Comparison of ENCODE assay signal across 16 mouse cellular contexts in the genomic region with DNA sequence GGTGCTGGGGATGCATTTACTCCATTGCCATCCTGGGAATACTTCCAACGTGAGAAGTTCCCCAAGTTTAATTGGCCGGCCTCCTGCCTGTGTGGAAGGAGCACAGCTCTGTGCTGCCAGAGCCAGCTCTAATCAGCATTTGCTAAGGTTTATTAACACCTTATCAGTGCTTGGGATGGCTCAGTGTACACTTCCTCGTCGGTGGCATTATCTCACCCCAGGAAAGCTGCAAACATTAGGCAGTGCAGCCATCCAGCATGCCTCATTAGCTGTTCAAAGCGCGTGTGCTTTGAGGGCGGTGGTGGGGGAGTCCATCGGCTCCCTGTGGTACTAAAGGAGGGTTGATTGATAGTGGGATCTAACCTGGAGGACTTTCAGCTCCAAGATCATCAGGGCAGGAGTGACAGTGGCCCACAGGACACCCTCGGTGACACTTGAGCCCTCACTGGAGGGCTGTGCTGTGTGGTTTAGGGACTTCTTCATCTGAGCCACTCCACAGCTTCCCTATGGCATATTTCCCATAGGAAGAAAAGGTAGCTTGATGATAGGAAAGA.
DNase-seq lines count a peak whose midpoint lies in the region; ATAC-seq and TF ChIP-seq lines count a peak whose summit lies in the region.
"Had no signal": no experiment of that assay in that cellular context is flagged by ENCODE, and none has a peak within 500 bp of the region (broad histone marks: within the 10 kb centered on the region; RNA-seq: fewer than 3 reads in every experiment).

No protein-coding gene starts in this region.

- no peak overlapping the region for H3K4me2 ChIP-seq in intestine, embryonic 14.5 days (ENCODE audit: low read length)
- no peak overlapping the region for H3K4me2 ChIP-seq in intestine, postnatal 0 days (replicated peaks; ENCODE audit: low read depth)
- no peak overlapping the region for H3K4me2 ChIP-seq in midbrain, embryonic 14.5 days (ENCODE audit: low read length)
- no peak overlapping the region for H3K4me2 ChIP-seq in forebrain, embryonic 16.5 days (ENCODE audit: low read length)
- H3K4me2 ChIP-seq in midbrain, postnatal 0 days (ENCODE audit: low read depth, low read length, poor library complexity, severe bottlenecking), result no peak overlapping the region
- H3K4me2 ChIP-seq: liver, embryonic 12.5 days; stomach, embryonic 15.5 days had no signal

- 0 out of 2 replicates have a peak, but pooled peaks cover 4% of the 10 kb centered on the region for H3K4me1 ChIP-seq in intestine, embryonic 14.5 days (replicated peaks; ENCODE audit: control insufficient read depth, insufficient read depth, low read length)
- H3K4me1 ChIP-seq in intestine, postnatal 0 days (replicated peaks; ENCODE audit: control insufficient read depth, insufficient read depth, low read length), result no peaks in the 10 kb centered on the region
- H3K4me1 ChIP-seq in midbrain, embryonic 14.5 days (ENCODE audit: control insufficient read depth, insufficient read depth, low read length), result 0 out of 2 replicates have a peak, but pooled peaks cover 6% of the 10 kb centered on the region
- H3K4me1 ChIP-seq in midbrain, embryonic 10.5 days, result peaks cover 25% of the 10 kb centered on the region
- H3K4me1 ChIP-seq in forebrain, embryonic 16.5 days (replicated peaks; ENCODE audit: control insufficient read depth, insufficient read depth, low read length), result peaks cover 14% of the 10 kb centered on the region
- H3K4me1 ChIP-seq in midbrain, postnatal 0 days (ENCODE audit: insufficient read depth, low read length), result no peaks in the 10 kb centered on the region
- no peaks in the 10 kb centered on the region for H3K4me1 ChIP-seq in thymus, adult 2 months (replicated peaks; ENCODE audit: control insufficient read depth, insufficient read depth, low read length)
- H3K4me1 ChIP-seq: liver, embryonic 12.5 days; stomach, embryonic 15.5 days had no signal

- no peaks in the 10 kb centered on the region for H3K36me3 ChIP-seq in intestine, embryonic 14.5 days (ENCODE audit: control insufficient read depth, insufficient read depth, low read length)
- H3K36me3 ChIP-seq in intestine, postnatal 0 days (ENCODE audit: control insufficient read depth, insufficient read depth), result no peaks in the 10 kb centered on the region
- no peaks in the 10 kb centered on the region for H3K36me3 ChIP-seq in midbrain, embryonic 14.5 days (ENCODE audit: control insufficient read depth, insufficient read depth, low read length)
- H3K36me3 ChIP-seq in midbrain, embryonic 10.5 days, result no peaks in the 10 kb centered on the region
- no peaks in the 10 kb centered on the region for H3K36me3 ChIP-seq in forebrain, embryonic 16.5 days (ENCODE audit: control insufficient read depth, insufficient read depth)
- H3K36me3 ChIP-seq in midbrain, postnatal 0 days (ENCODE audit: insufficient read depth, low read length), result no peaks in the 10 kb centered on the region
- H3K36me3 ChIP-seq in thymus, adult 2 months (ENCODE audit: control insufficient read depth, insufficient read depth, low read length), result no peaks in the 10 kb centered on the region
- H3K36me3 ChIP-seq: G1E; liver, embryonic 12.5 days; stomach, embryonic 15.5 days had no signal

- 0 out of 2 replicates have a peak, but pooled peaks have one; percentile 27 for ATAC-seq in intestine, embryonic 14.5 days (replicated peaks; ENCODE audit: low FRiP score, low TSS enrichment, low read depth)
- ATAC-seq in intestine, postnatal 0 days, result no peak
- ATAC-seq in midbrain, embryonic 14.5 days (ENCODE audit: low FRiP score, low TSS enrichment), result no peak
- peak; percentile 82 for ATAC-seq in forebrain, embryonic 16.5 days
- no peak for ATAC-seq in midbrain, postnatal 0 days (ENCODE audit: low FRiP score)
- ATAC-seq: liver, embryonic 12.5 days had no signal

- no peak for TF ChIP-seq POLR2A in thymus, adult 2 months (IDR thresholded peaks at IDR 0.05; ENCODE audit: control insufficient read depth, extremely low read depth, insufficient read depth, low read length, poor library complexity)

- H3K9ac ChIP-seq in intestine, embryonic 14.5 days (ENCODE audit: low read length), result no peak overlapping the region
- no peak overlapping the region for H3K9ac ChIP-seq in intestine, postnatal 0 days (ENCODE audit: low read depth, low read length)
- H3K9ac ChIP-seq in midbrain, embryonic 14.5 days (replicated peaks; ENCODE audit: low read length), result no peak overlapping the region
- no peak overlapping the region for H3K9ac ChIP-seq in forebrain, embryonic 16.5 days (replicated peaks; ENCODE audit: low read depth, low read length)
- H3K9ac ChIP-seq in midbrain, postnatal 0 days (replicated peaks; ENCODE audit: low read length, poor library complexity, severe bottlenecking), result no peak overlapping the region
- H3K9ac ChIP-seq: liver, embryonic 12.5 days; stomach, embryonic 15.5 days had no signal

- H3K27ac ChIP-seq in intestine, embryonic 14.5 days (ENCODE audit: low read depth), result no peak overlapping the region
- H3K27ac ChIP-seq in intestine, postnatal 0 days (ENCODE audit: low read depth, low read length), result no peak overlapping the region
- no peak overlapping the region for H3K27ac ChIP-seq in midbrain, embryonic 14.5 days (replicated peaks; ENCODE audit: low read depth, low read length)
- no peak overlapping the region for H3K27ac ChIP-seq in midbrain, embryonic 10.5 days (replicated peaks)
- H3K27ac ChIP-seq in forebrain, embryonic 16.5 days (ENCODE audit: low read length), result no peak overlapping the region
- H3K27ac ChIP-seq in midbrain, postnatal 0 days (ENCODE audit: low read depth, low read length), result no peak overlapping the region
- H3K27ac ChIP-seq in thymus, adult 2 months (ENCODE audit: control insufficient read depth, insufficient read depth, low read length), result no peak overlapping the region
- H3K27ac ChIP-seq: liver, embryonic 12.5 days; stomach, embryonic 15.5 days had no signal

- DNase-seq in intestine, embryonic 14.5 days (ENCODE audit: low spot score), result no peak
- DNase-seq in midbrain, embryonic 14.5 days, result peak; percentile 15
- DNase-seq in midbrain, embryonic 10.5 days (ENCODE audit: low spot score), result no peak
- DNase-seq in midbrain, postnatal 0 days (ENCODE audit: low spot score), result peak; percentile 17
- DNase-seq in thymus, adult 2 months, result no peak
- DNase-seq in gastrocnemius, postnatal 4 days (ENCODE audit: low spot score in 2 of 2), result no peak
- DNase-seq: adrenal gland, postnatal 25 days; gastrocnemius, postnatal 36 days; kidney, adult 9 months; layer of hippocampus, adult 9-11 months; thymus, postnatal 36 days had no signal

- H3K9me3 ChIP-seq in intestine, embryonic 14.5 days (ENCODE audit: control insufficient read depth, low read length), result no peaks in the 10 kb centered on the region
- H3K9me3 ChIP-seq in intestine, postnatal 0 days (ENCODE audit: control insufficient read depth), result no peaks in the 10 kb centered on the region
- H3K9me3 ChIP-seq in midbrain, embryonic 14.5 days (ENCODE audit: control insufficient read depth, low read length), result no peaks in the 10 kb centered on the region
- H3K9me3 ChIP-seq in midbrain, embryonic 10.5 days (replicated peaks), result no peaks in the 10 kb centered on the region
- H3K9me3 ChIP-seq in forebrain, embryonic 16.5 days (ENCODE audit: control insufficient read depth, low read length), result no peaks in the 10 kb centered on the region
- H3K9me3 ChIP-seq in midbrain, postnatal 0 days (ENCODE audit: low read length), result no peaks in the 10 kb centered on the region
- H3K9me3 ChIP-seq: G1E; liver, embryonic 12.5 days; stomach, embryonic 15.5 days had no signal

- no peak overlapping the region for H3K4me3 ChIP-seq in intestine, embryonic 14.5 days (ENCODE audit: low read depth, low read length)
- no peak overlapping the region for H3K4me3 ChIP-seq in intestine, postnatal 0 days (ENCODE audit: low read depth, low read length)
- H3K4me3 ChIP-seq in midbrain, embryonic 14.5 days (replicated peaks; ENCODE audit: low read depth, low read length), result no peak overlapping the region
- H3K4me3 ChIP-seq in midbrain, embryonic 10.5 days, result no peak overlapping the region
- no peak overlapping the region for H3K4me3 ChIP-seq in forebrain, embryonic 16.5 days (replicated peaks; ENCODE audit: low read length)
- H3K4me3 ChIP-seq in midbrain, postnatal 0 days (ENCODE audit: low read depth, low read length), result no peak overlapping the region
- no peak overlapping the region for H3K4me3 ChIP-seq in thymus, adult 2 months (ENCODE audit: control insufficient read depth, insufficient read depth, low read length)
- H3K4me3 ChIP-seq: liver, embryonic 12.5 days; stomach, embryonic 15.5 days had no signal

- no peaks in the 10 kb centered on the region for H3K27me3 ChIP-seq in intestine, embryonic 14.5 days (replicated peaks; ENCODE audit: control insufficient read depth, insufficient read depth, low read length)
- no peaks in the 10 kb centered on the region for H3K27me3 ChIP-seq in intestine, postnatal 0 days (replicated peaks; ENCODE audit: control insufficient read depth, insufficient read depth, low read length)
- no peaks in the 10 kb centered on the region for H3K27me3 ChIP-seq in midbrain, embryonic 14.5 days (ENCODE audit: control insufficient read depth, insufficient read depth, low read length)
- 0 out of 2 replicates have a peak, but pooled peaks cover 3% of the 10 kb centered on the region for H3K27me3 ChIP-seq in midbrain, embryonic 10.5 days (ENCODE audit: low read depth, poor library complexity, severe bottlenecking)
- H3K27me3 ChIP-seq in forebrain, embryonic 16.5 days (replicated peaks; ENCODE audit: control insufficient read depth, insufficient read depth, low read length), result no peaks in the 10 kb centered on the region
- no peaks in the 10 kb centered on the region for H3K27me3 ChIP-seq in midbrain, postnatal 0 days (ENCODE audit: insufficient read depth, low read length)
- no peaks in the 10 kb centered on the region for H3K27me3 ChIP-seq in thymus, adult 2 months (ENCODE audit: control insufficient read depth, insufficient read depth, low read length)
- H3K27me3 ChIP-seq: liver, embryonic 12.5 days; stomach, embryonic 15.5 days had no signal

- 37% methylated on average over 9 of the region's 9 CpGs for WGBS in intestine, embryonic 14.5 days
- WGBS in intestine, postnatal 0 days, result 22% methylated on average over 9 of the region's 9 CpGs
- WGBS in midbrain, embryonic 14.5 days, result 39% methylated on average over 9 of the region's 9 CpGs
- WGBS in midbrain, embryonic 10.5 days, result 44% methylated on average over 9 of the region's 9 CpGs
- 12% methylated on average over 9 of the region's 9 CpGs for WGBS in forebrain, embryonic 16.5 days
- 27% methylated on average over 9 of the region's 9 CpGs for WGBS in midbrain, postnatal 0 days
- WGBS in thymus, adult 2 months, result 60% methylated on average over 9 of the region's 9 CpGs

- no peak for TF ChIP-seq CTCF in intestine, postnatal 0 days (IDR thresholded peaks at IDR 0.05; ENCODE audit: low read depth)
- no peak for TF ChIP-seq CTCF in midbrain, postnatal 0 days (IDR thresholded peaks at IDR 0.05)
- no peak for TF ChIP-seq CTCF in thymus, adult 2 months (IDR thresholded peaks at IDR 0.05; ENCODE audit: borderline replicate concordance, control insufficient read depth, extremely low read depth, insufficient read depth, low read length, poor library complexity)

Comparison
In these comparisons a context has a peak if more than half of its experiments do, and no peak if none do; other contexts are left out.
1. ATAC-seq: peak in intestine, embryonic 14.5 days (single experiment) and forebrain, embryonic 16.5 days (single experiment); none in intestine, postnatal 0 days (single experiment), midbrain, embryonic 14.5 days (single experiment) and midbrain, postnatal 0 days (single experiment).
2. DNase-seq: peak in midbrain, embryonic 14.5 days (single experiment) and midbrain, postnatal 0 days (single experiment); none in intestine, embryonic 14.5 days (single experiment), midbrain, embryonic 10.5 days (single experiment), thymus, adult 2 months (single experiment) and gastrocnemius, postnatal 4 days (0 of 2).